Mouse (Mus musculus) liver, adult (tissue): ENCODE measurements around the gene Spata21.

Experiments
- GATA4 ChIP-seq: IDR thresholded peaks from 2 replicates; pipeline ENCODE4 v1.6.1; 2014; ENCODE audit warnings: mild to moderate bottlenecking, low read length; ENCODE audit not compliant: insufficient replicate concordance

Spata21 gene

DNA sequence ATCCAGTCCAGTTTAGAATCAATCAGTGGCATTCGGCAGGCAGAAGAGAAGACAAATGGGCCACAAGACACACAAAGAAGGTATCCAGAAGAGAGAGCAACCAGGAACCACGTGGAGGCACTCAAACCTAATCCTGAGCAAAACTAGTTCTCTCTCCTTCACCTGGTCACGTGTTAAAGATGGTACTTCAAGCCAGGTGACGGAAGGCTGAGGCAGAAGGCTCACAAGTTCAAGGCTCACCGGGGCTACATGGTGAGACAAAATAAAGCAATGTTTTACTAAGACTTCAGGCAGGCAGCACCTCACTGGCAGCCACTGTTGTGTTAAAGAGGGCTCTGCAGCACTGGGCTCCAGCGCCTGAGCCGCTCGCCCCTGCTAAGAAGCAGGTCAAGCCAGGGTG lies 44.1 kb downstream of the Spata21 start:
- no peak for TF ChIP-seq GATA4

DNA sequence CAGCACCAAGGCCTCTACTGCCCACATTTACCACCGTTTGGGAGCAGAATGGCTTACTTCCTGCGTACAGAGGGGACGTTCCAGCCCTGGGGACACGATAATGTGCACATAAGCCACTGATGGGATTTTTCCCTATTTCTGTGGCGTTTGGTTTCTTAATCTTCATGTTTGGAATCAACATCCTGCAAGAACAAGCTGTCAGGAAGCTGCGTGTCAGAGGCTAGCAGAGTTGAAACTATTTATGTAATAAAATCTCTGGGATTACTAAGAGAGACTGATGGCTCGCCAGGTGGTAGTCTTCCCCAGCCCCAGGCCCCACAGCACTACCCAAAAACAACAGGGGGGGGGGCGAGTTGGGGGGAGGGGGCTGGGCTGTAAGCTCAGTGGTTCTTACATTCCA lies 45.1 kb downstream of the Spata21 start:
- TF ChIP-seq GATA4 = peak; percentile 38; the same call in 1 of the 2 replicates

DNA sequence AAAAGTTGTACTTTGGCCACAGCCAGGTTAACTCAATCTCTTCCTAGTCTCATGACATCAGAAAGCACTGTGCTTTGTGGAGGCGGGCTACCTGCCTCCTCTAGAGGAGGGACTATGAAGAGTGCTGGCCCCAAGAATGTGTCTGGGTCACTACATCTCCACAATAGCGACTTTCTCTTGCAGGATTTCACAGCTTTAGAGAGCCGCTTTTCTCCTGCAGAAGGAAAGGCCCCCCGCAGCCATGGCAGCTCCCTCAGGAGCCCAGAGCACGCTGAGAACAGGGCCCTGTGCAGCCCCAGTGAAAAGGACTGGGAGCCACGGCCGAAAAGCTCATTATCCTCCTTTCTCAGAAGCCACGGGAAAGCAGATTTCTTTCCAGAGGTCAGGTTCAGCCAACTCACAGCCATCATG lies 45.9 kb downstream of the Spata21 start:
- no peak for TF ChIP-seq GATA4

DNA sequence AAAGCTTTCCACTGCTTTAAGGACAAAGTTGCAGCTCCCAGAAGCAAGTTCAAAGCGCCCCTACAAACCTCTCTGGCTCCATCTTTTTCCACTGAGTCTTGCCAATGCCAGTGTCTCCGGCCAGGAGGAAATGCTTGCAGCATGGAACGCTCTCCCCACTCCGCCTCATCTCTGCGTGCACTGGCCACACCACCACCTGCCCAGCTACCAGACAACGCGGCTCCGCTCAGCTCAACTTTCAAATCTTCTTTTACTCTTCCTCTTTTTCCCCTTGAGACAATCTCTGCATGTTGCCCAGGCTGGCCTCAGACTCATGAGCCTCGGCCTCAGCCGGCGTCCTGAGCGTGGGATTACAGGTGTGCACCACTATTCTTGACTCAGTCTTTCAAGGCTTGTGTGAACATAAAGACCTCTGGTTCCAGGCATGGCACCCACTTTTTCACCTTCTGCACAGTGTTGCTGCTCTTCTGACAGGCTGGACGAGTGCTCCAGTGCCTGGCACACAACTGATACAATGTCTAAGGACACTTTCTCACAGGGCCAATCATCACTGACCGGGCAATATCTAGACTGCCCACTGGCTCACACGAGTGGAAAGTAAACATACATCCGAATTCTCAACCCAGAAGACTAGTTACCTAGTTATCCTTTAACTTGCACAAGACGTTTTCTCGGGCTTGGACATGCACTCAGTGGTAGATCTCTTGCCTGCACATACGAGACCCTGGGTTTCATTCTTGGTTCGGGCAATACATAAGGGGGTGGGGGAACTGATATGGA lies 46.8 kb downstream of the Spata21 start:
- no peak; the same call in 1 of the 2 replicates for TF ChIP-seq GATA4

DNA sequence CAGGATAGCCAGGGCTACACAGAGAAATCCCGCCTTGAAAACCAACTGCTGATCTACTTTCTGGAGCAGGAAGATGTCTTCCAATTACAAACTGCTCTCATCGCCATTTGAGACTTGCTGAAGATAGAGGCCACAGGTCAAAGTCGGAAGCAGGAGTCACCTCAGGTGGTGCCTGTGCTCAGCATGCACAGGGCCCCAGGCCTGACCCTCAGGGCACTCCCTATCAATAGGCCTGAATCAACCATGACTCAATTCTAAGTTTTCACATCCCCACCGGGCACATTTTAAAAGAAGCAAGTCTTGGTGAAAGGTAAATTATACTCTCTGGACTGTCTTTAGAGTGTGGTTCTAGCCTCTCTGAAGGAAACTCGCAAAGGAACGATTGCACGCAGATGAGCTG lies 48.0 kb downstream of the Spata21 start:
- TF ChIP-seq GATA4 = no peak

DNA sequence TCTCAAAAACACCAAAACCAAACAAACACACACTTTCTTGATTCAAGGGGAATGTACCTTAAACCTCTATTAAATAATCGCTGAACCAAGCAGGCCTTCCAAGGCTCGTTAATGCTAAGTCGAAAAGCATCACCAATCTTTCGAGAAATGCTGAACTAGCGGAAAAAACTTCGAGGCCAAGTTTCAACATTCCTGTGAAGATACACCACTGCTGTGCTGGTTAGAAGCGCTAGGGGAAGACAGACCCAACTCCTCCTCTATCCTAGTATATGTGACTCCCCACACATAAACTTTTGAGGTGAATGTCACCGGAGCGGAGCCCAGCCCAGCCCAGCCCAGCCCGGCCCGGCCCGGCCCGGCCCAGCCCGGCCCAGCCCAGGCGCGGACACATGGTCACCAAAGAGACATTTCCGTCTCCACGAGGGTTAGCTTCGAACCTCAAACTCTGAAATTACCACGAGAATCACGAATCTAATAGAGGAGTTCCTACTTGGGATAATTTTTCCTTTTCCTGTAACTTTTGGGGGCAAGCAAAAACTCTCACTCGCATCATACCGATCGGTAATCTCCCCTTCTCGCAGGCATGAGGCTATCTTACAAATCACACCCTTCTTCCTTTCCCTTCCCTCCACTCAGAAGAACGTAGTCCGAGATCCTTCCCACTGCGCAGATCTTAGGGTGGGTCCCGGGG lies 50.4 kb downstream of the Spata21 start:
- TF ChIP-seq GATA4 = no peak

DNA sequence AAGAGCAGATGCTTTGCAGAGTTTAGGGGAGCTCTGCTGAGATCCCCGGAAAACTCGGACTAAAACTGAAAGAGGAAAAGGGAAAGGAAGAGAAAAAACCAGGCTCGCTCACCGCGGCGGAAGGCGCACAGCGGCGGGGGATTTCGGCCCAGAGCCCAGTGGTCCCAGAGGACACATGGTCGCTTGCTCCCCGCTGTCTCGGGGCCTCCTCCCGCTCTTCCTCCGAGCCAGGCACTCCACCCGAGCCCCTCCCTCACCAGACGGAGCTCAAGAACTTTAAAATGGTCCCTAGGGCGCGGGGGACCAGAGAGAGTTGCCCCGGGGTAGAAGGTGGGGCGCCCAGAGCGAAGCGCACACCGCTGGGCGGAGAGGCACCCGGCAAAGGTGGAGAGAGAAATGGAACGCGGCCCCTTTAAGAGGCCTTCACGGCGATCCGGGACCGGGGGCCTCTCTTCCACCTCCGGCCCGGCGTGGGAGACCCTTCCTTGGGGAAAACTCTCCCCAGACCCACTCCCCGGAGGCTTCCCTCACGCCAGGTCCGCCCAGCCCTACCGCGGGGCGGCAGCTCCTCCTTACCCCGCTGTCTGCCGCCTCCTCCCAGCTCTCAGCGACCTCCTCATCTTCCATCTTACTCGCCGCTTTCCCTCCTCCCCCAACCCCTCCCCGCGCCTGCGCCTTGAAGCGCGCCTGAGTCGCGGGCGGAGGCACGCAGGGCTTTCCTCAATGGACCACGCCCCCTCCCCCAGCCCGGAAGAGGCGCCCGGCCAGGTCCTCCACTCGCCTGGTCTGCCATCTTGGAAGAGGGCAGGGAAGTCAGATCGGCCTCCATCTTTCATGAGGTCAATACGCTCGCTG lies 51.2 kb downstream of the Spata21 start, which contains the start of gene Szrd1:
Gene Szrd1, minus strand, starts transcription at position 660 of the 855 bp plus-strand sequence.
- peak; percentile 16; the same call in 1 of the 2 replicates for TF ChIP-seq GATA4

DNA sequence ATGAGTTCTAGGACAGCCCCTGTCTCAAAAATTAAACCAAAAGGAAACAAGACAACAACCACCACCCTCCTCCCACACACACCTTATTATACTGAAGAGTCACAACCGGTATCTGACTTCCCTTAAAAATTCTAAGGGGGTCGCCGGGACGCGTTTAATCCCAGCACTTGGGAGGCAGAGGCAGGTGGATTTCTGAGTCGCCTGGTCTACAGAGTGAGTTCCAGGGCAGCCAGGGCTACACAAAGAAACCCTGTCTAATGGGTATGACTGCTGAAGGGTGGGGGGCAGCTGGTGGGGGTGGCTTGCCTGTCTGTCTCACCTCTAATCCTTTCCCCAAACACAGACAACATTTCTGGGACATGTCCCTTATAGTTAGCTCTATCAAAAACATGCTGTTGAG lies 52.8 kb downstream of the Spata21 start:
- TF ChIP-seq GATA4 = no peak

DNA sequence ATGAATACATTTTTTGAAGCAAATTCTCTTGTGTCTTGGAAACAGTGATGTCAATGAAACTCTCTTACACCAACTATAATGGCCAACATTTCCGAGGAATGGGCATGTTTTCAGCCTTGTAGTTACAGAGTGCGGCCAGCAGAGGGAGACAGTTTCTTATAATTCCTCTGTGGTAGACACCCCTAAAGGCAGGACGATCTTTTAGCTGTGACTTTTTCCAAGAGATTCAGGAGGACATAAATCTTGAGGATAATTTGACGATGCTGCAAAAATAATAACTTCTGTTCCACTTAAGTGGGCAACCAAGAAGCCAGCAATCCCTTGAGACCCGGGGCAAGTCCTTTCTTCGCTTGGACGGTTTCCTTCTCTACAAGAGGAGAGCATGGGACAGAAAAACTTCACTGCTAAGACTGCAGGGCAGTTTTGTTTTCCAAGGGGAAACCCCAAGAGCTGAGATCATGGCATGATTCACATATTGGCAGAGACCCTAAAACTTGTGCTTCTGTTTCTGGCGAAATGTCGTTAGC lies 54.2 kb downstream of the Spata21 start:
- no peak for TF ChIP-seq GATA4

DNA sequence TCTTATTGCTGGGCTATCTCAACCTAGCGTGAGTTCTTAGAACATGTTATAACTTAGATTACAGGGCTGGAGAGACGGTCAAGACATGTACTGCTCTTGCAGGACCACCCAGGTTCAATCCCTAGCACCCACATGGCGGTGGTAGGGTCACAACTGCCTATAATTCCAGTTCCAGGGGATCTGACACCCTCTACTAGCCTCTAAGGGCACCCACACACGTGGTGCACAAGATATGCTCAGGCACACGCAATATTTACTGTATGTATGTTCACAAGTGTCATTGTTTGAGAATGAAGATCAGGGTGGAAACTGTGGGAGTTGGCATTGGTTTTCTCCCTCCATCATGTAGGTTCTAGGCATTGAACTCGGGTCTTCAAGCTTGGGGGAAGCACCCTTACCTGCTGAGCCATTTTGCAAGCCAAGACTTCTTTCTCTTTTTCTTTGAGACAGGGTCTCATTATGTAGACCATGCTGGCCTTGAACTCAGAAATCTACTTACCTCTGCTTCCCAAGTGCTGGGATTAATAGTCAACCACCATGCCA lies 58.4 kb downstream of the Spata21 start:
- no peak for TF ChIP-seq GATA4

DNA sequence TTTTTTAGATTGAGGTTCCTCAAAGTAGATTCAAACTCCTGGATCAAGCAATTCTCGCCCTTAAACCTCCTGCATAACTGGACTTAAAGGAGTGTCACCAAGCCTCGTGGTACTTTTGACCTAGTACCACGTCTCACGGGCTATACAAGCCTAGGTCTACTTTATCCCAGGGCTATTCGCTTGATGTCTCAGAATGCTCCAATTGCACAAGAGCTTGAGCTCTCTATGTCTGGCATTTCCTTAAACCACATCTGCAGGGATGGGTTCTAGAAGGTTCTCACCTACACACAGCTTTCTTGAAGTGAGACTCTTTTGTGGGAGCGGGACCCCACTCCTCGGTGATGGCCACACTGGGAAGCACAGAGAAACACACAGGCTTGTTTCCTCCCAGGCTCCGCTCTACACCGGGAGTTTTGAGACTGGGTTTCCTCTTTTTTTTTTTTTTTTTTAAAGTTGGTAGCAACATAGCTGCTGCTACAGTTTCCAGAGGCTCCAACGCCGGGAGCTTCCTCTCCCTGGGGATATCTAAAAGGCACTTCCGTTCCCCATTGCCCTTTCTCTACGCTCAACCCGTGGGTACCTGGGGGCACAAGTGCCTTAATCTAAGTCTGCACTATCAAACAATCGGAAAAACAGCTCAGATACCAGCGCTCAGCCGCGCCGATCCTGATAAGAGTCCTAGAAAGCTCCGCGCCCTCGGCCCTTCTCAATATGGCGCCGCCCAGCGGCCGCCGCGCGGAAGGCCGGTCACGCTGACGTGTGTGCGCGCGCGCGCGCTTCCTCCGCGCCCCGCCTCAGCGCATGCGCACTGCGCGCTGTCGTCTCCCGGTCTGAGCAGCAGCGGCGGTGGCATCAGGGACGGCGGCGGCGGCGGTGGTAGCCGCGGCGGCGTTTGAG lies 59.2 kb downstream of the Spata21 start, which contains the start of gene Fbxo42:
Gene Fbxo42, plus strand, starts transcription at position 802 of the 897 bp plus-strand sequence.
- TF ChIP-seq GATA4 = peak; percentile 86

DNA sequence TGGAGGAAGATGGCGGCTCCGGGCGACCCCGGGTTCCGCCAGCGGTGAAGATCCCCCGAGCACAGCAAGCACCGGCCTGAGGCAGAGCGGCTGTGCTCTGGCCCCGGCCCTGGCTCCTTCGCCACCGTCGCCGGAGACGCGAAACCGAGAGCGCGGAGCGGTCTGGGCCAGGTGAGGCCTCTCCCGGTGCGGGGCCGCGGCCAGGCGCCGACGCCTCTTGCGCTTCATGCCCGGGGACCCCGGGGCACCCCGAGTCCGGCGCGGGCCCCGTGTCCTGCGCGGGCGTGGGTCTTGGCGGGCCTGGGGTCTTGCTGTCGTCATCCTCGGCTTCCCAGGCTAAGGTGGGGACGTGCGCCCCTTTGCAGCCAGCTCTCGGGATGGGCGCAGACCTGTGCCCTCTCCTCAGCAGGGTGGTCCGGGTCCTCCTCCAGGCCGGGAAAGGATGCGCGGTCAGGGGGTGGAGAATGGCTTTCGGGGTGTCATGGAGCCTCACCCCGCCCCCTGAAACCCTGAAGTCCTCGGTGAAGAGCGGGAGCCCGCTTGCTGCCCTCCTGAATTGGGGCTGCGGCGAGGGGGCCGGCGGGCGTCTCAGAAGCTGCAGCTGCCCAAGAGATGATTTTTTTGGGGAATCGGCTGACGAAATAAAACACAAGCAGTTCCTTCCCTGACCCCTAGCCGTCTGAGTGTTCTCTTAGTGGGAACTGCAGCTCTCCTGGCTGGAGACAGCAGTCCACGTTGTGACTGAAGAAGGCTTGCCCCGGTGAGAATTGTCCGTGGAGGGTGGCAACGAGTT lies 60.1 kb downstream of the Spata21 start:
- no peak for TF ChIP-seq GATA4

DNA sequence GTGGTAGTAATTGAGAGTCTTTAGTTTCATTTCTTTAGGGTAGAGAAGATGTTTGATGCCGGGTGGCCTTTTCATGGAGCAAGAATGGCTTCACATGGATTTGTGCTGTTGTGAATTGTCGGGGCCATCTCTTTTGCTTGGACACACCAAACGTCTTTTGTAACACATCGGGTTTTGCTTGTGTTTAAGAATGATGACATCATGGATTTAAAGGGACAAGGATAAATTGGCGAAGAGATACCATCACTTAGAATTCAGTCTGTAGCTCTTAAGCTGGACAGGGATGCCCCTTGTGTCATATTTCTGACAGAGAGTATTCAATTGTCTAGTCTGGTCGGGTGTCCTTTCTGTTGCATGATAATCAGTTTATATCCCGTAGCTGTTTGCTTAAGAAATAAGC lies 61.0 kb downstream of the Spata21 start:
- no peak for TF ChIP-seq GATA4
